Mouse (Mus musculus) bone marrow, adult 2 months (tissue): ENCODE results near the gene Sorbs2.

Experiments used
- CTCF ChIP-seq: fragments of 200-500 bp; IDR thresholded peaks from 2 replicates; pipeline ENCODE4 v1.5.1; 2011; ENCODE audit warnings: low read length, control low read depth; ENCODE audit not compliant: control insufficient read depth, insufficient read depth
- POLR2A ChIP-seq: fragments of 200-500 bp; IDR thresholded peaks from 2 replicates; pipeline ENCODE4 v1.6.1; 2011; ENCODE audit warnings: low read depth, mild to moderate bottlenecking, control low read depth, low read length, borderline replicate concordance; ENCODE audit not compliant: control insufficient read depth

GRCm38 (mm10) chr8:45775481-45775880, 267.9 kb downstream of the Sorbs2 start:
- TF ChIP-seq POLR2A, result no peak
- TF ChIP-seq CTCF, result no peak
